ENCODE assay signal across 13 mouse cellular contexts in genomic region chr17:73251142-73251502, GRCm38 (mm10).
DNase-seq lines count a peak whose midpoint lies in the region; ATAC-seq and TF ChIP-seq lines count a peak whose summit lies in the region.
"Had no signal": no experiment of that assay in that cellular context is flagged by ENCODE, and none has a peak within 500 bp of the region (broad histone marks: within the 10 kb centered on the region; RNA-seq: fewer than 3 reads in every experiment).

No protein-coding gene starts in this region.

- no peaks in the 10 kb centered on the region for H3K36me3 ChIP-seq in heart, postnatal 0 days (replicated peaks; ENCODE audit: control insufficient read depth, insufficient read depth, low read length)
- no peaks in the 10 kb centered on the region for H3K36me3 ChIP-seq in stomach, embryonic 14.5 days (ENCODE audit: control insufficient read depth, insufficient read depth, low read length)
- H3K36me3 ChIP-seq: embryonic facial prominence, embryonic 13.5 days; liver, embryonic 15.5 days had no signal

- H3K9me3 ChIP-seq in heart, postnatal 0 days (replicated peaks; ENCODE audit: control insufficient read depth, low read length): no peaks in the 10 kb centered on the region
- no peaks in the 10 kb centered on the region for H3K9me3 ChIP-seq in stomach, embryonic 14.5 days (ENCODE audit: control insufficient read depth, low read depth, low read length)
- H3K9me3 ChIP-seq: embryonic facial prominence, embryonic 13.5 days; liver, embryonic 15.5 days had no signal

- no peak overlapping the region for H3K9ac ChIP-seq in heart, postnatal 0 days (replicated peaks; ENCODE audit: low read depth, low read length)
- H3K9ac ChIP-seq in stomach, embryonic 14.5 days (replicated peaks; ENCODE audit: low read depth, low read length): no peak overlapping the region
- H3K9ac ChIP-seq: embryonic facial prominence, embryonic 13.5 days; liver, embryonic 15.5 days had no signal

- no peak for TF ChIP-seq EP300 in heart, postnatal 0 days (IDR thresholded peaks at IDR 0.05; ENCODE audit: low read depth)

- TF ChIP-seq CTCF in heart, postnatal 0 days (IDR thresholded peaks at IDR 0.05; ENCODE audit: low read depth): no peak

- H3K4me3 ChIP-seq in heart, postnatal 0 days (ENCODE audit: low read depth, low read length): no peak overlapping the region
- no peak overlapping the region for H3K4me3 ChIP-seq in stomach, embryonic 14.5 days (ENCODE audit: low read depth, low read length)
- H3K4me3 ChIP-seq: embryonic facial prominence, embryonic 13.5 days; liver, embryonic 15.5 days had no signal

- no peak overlapping the region for H3K4me2 ChIP-seq in heart, postnatal 0 days (ENCODE audit: low read depth, low read length)
- no peak overlapping the region for H3K4me2 ChIP-seq in stomach, embryonic 14.5 days (replicated peaks; ENCODE audit: low read depth, low read length)
- H3K4me2 ChIP-seq: embryonic facial prominence, embryonic 13.5 days; liver, embryonic 15.5 days had no signal

- ATAC-seq in heart, postnatal 0 days (ENCODE audit: insufficient read depth, low read depth): no peak
- ATAC-seq in stomach, embryonic 14.5 days (ENCODE audit: insufficient number of reproducible peaks, insufficient read depth, low FRiP score, low read depth): 0 out of 2 replicates have a peak, but pooled peaks have one; percentile 37

- 0 out of 2 replicates have a peak overlapping the region, but pooled peaks have one; percentile 4 for H3K27ac ChIP-seq in heart, postnatal 0 days (ENCODE audit: low read depth)
- H3K27ac ChIP-seq in stomach, embryonic 14.5 days (ENCODE audit: low read length): no peak overlapping the region
- H3K27ac ChIP-seq: embryonic facial prominence, embryonic 13.5 days; liver, embryonic 15.5 days had no signal

- no peaks in the 10 kb centered on the region for H3K27me3 ChIP-seq in heart, postnatal 0 days (ENCODE audit: control insufficient read depth, insufficient read depth, low read length)
- no peaks in the 10 kb centered on the region for H3K27me3 ChIP-seq in stomach, embryonic 14.5 days (ENCODE audit: control insufficient read depth, insufficient read depth, low read length)
- H3K27me3 ChIP-seq: embryonic facial prominence, embryonic 13.5 days; liver, embryonic 15.5 days had no signal

- 46% methylated on average over 8 of the region's 8 CpGs for WGBS in heart, postnatal 0 days
- WGBS in stomach, embryonic 14.5 days: 59% methylated on average over 8 of the region's 8 CpGs

- peaks cover 22% of the 10 kb centered on the region for H3K4me1 ChIP-seq in heart, postnatal 0 days (ENCODE audit: control insufficient read depth, insufficient read depth)
- H3K4me1 ChIP-seq in stomach, embryonic 14.5 days (ENCODE audit: control insufficient read depth, insufficient read depth, low read length): 0 out of 2 replicates have a peak, but pooled peaks cover 3% of the 10 kb centered on the region
- H3K4me1 ChIP-seq: embryonic facial prominence, embryonic 13.5 days had no signal

- DNase-seq in heart, postnatal 0 days (ENCODE audit: low spot score): no peak
- no peak for DNase-seq in heart, adult 8-10 months (ENCODE audit: low spot score)
- peak; percentile 26 to 38 for DNase-seq in spleen, postnatal 36 days (ENCODE audit: low spot score in 2 of 2)
- no peak for DNase-seq in spleen, postnatal 14 days (ENCODE audit: low spot score in 2 of 2)
- DNase-seq in c-Kit-positive CD71-positive TER-119-positive erythroid progenitor cells, embryonic 14.5 days (ENCODE audit: low spot score): peak; percentile 25
- no peak for DNase-seq in right cerebral cortex, adult 18-20 months
- no peak for DNase-seq in layer of hippocampus, postnatal 25 days (ENCODE audit: extremely low spot score in 1 of 2, low spot score in 1 of 2)
- DNase-seq: cerebellum, adult 11 months; heart, adult 18-20 months; right cerebral cortex, postnatal 14 days had no signal

Comparison
In these comparisons a context has a peak if more than half of its experiments do, and no peak if none do; other contexts are left out.
1. DNase-seq: peak in spleen, postnatal 36 days (2 of 2) and c-Kit-positive CD71-positive TER-119-positive erythroid progenitor cells, embryonic 14.5 days (single experiment); none in heart, postnatal 0 days (single experiment), heart, adult 8-10 months (single experiment), spleen, postnatal 14 days (0 of 2), right cerebral cortex, adult 18-20 months (single experiment) and layer of hippocampus, postnatal 25 days (0 of 2).